Mouse (Mus musculus) left cerebral cortex, postnatal 14 days (tissue): ENCODE results near the gene Umodl1. TPM values are rescaled to one million over a fixed set of nuclear protein-coding genes. Genes with fewer than 3 reads are reported as not detected.

Experiments
- DNase-seq, 2 experiments: peaks; one replicate each; pipeline ENCODE4 v3.0.0; 2021 to 2022; ENCODE audit warnings: low spot score in 2 of 2, mixed read lengths in 1 of 2
- intact Hi-C: fragments of 180-260 bp; cut with DNase I; formaldehyde crosslinking; loops from one replicate; pipeline ENCODE4 v1.15.1; 2025
- total RNA-seq, 2 experiments: library from RNA; stranded (reverse); gene quantifications; 2 replicates each; pipeline ENCODE4 v1.2.3; 2021

The Umodl1 gene
- total RNA-seq, 2 experiments from 2014 or later: 0.15 to 0.23 TPM

DNA sequence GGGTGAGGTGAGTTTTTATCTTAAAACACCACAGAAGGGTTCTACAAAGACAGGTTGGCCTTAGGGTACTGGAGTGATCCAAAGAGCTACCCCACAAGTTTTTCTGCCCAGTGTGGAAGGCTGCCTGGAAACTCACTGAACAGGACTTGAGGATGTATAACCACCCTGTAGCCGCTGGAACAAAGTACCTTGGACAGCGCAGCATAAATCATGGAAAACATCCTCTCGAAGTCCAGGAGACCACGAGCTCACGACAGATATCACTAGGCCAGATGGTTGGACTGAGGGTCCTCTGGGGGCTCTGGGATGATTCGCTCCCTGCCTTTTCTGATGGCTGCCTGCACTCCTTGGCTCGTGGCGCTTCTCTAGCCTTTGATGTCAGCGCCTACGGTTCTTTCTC is 24.1 kb downstream of the Umodl1 start:
- no peak for DNase-seq
- intact Hi-C loops: no loop called here

- intact Hi-C loops: no loop called here
- DNase-seq: no peak
Measured at GRCm38 (mm10) chr17:30983521-30983920, 29.1 kb downstream of the Umodl1 start.

DNA sequence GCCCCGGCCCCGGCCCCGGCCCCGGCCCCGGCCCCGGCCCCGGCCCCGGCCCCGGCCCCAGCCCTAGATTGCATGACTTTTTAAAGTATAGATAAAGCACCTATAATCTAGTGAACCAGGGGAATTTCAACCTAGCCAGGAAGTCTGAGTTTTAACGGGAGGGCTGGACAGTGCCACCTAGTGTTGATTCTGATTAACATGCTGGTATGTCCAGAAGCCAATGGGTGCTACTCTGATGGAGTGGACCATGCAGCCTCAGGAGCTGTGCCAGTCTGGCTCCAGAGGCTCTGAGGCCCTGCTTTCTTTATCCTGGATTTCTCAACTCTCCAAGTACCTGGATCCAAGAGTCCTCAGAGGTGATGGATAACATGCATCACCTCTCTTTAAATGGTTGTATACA is 35.8 kb downstream of the Umodl1 start:
- intact Hi-C loops: no loop called here
- DNase-seq: peak; percentile 37 to 58

GRCm38 (mm10) chr17:30996296-30996695 is 41.9 kb downstream of the Umodl1 start:
- intact Hi-C loops: no loop called here
- DNase-seq: no peak

GRCm38 (mm10) chr17:31000897-31001296 is 46.5 kb downstream of the Umodl1 start:
- intact Hi-C loops: no loop called here
- DNase-seq: no peak

DNA sequence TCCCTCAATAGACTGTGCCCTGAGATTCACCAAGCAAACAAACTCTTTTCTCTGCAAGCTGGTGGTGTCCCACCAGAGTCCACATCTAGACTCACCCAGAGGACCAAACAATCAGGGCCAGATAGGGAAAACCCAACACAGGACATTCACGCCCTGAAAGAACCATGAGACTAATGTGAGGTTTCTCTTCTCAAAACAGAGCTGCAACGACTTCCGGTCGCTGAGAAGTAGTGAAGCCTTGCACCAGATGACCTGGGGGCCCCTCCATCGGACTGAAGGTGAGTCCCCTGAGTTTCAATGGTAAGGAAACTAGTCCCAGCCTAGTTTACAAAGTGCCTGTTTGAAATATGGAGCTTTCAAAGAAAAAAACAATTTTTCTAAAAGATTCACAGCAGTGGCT is 48.2 kb downstream of the Umodl1 start:
- DNase-seq: no peak
- intact Hi-C loops: no loop called here

- DNase-seq: no peak
- intact Hi-C loops: no loop called here
Measured at GRCm38 (mm10) chr17:31005284-31005683, 50.8 kb downstream of the Umodl1 start.

DNA sequence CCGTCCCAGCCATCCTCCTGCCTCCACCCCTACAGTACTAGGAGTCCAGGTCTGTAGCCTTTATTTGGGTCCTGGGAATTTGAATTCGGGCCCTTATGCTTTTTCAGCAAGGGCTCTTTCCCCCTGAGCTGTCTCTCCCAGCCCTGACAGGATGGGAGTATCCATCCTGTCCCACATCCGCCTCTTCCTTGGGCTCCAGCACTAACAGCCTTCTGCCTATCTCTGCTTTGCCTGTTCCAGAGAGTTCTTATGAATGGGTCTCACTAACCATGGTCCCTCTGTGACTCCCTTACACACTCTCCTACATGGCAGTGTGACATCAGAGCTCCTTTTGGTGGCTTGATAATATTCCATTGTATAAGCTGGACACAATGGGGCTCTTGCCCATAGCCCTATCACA is 52.9 kb downstream of the Umodl1 start:
- DNase-seq: no peak
- intact Hi-C loops: no loop called here

GRCm38 (mm10) chr17:31008416-31008815 is 54.0 kb downstream of the Umodl1 start:
- no peak for DNase-seq
- intact Hi-C loops: no loop called here

DNA sequence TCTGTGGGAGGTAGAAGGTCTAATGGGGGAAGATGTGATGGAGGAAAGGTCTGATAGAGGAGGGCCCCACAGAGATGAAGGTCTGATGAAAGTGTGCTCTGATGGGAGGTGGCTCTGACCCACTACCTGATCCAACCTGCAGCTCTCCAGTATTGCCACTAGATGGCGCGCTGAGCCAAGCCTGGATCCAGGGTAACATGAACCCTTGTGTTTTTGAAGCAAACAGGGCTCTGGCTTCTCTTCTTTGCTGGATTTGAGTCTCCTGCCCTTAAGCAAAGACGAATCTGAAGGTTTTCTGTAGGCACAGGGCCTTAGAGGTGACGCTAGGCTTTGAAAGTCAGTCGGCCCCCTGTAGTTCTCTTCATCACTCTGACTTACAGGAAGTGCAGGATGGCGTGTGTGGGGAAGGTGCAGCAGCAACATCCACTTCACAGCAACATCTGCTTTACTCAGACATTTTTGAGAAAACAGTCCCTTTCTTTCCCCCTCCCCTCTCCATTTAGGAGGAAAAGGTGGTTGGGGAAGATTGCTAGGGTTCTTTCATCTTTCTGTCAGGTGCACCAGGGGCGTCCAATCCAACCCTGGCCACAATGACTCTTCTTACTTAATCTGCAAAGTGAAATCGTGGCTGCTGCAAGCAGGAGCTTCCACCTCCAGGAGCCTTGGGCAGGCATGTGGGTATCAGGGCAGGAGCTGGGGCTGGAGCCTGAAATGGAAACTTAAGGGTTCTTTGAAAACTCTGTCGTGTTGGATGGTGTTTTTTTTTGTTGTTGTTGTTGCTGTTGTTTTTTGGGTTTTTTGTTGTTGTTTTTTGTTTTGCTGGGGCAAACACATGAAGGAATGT is 57.3 kb downstream of the Umodl1 start:
- DNase-seq: peak; percentile 44 to 60
- intact Hi-C loops: loop anchor here (2.0 to 10.0 kb wide), 4 partner anchors 107 to 483 kb away; no protein-coding TSS in a partner anchor

GRCm38 (mm10) chr17:31018267-31018666 is 63.8 kb downstream of the Umodl1 start:
- intact Hi-C loops: loop anchor here (2.0 to 10.0 kb wide), 3 partner anchors 41 to 477 kb away; no protein-coding TSS in a partner anchor
- DNase-seq: peak; percentile 72 to 73

GRCm38 (mm10) chr17:31019505-31019904 is 65.1 kb downstream of the Umodl1 start:
- intact Hi-C loops: loop anchor here (2.0 to 10.0 kb wide), 3 partner anchors 39 to 475 kb away; no protein-coding TSS in a partner anchor
- peak; percentile 54 to 73 for DNase-seq

DNA sequence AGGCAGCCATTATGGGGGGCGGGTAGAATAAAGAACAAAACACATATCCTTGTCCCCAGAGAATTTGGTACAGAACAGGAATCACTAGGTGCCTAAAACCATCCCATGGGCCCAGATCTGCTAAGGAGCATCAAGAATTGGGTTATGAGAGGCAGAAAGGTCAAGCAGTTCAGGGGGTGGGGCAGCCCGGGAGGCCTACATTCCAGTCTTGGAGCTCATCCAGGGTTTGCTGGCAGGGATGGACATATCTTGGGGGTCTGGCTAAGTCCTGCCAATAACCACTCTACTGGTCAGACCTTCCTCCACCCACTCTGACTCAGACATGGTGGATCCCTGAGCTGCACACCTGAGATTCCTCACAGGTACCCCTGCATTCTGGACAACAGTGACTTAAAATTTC is 65.6 kb downstream of the Umodl1 start:
- intact Hi-C loops: no loop called here
- no peak for DNase-seq

GRCm38 (mm10) chr17:31021276-31021675 is 66.8 kb downstream of the Umodl1 start:
- intact Hi-C loops: no loop called here
- no peak for DNase-seq

GRCm38 (mm10) chr17:31024125-31024781 is 69.8 kb downstream of the Umodl1 start:
- no peak for DNase-seq
- intact Hi-C loops: no loop called here

DNA sequence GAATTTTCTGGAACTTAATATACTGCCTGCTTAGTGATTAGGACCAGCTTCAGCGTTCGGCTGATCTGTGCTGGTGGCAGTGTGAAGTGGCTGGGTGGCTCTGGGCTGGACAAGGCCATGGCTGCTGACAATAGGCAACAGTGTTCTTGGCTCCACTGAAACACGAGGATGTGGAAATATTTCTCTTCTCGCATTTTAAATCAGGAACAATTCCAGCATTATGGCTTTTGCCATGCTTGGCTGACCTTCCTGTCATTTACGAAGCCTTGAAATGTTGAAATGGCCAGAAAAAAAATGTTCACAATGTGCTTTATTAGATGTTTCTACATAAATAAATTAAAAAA is 70.3 kb downstream of the Umodl1 start:
- intact Hi-C loops: no loop called here
- no peak for DNase-seq

DNA sequence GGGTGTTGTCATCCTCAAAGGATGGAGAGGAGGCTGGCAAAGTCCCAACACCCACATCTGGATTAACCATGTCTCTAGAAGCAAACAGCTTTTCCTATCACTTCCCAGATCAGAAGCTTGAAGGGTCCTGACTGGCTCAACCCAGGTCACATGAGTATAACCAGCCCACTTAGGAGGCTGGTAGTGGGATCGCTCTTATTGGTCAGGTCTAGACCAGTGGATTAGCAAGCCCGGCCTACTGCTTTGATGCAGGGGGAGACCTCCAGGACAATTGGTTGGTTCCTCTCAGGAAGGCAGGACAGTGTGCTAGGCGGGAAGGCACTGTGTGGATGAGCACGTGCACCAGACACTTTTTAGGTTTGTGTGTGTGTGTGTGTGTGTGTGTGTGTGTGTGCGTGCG is 72.5 kb downstream of the Umodl1 start:
- intact Hi-C loops: no loop called here
- no peak for DNase-seq

- DNase-seq: peak in 1 of 2 experiments; percentile 62
Measured at GRCm38 (mm10) chr17:31027723-31028122, 73.3 kb downstream of the Umodl1 start.

DNA sequence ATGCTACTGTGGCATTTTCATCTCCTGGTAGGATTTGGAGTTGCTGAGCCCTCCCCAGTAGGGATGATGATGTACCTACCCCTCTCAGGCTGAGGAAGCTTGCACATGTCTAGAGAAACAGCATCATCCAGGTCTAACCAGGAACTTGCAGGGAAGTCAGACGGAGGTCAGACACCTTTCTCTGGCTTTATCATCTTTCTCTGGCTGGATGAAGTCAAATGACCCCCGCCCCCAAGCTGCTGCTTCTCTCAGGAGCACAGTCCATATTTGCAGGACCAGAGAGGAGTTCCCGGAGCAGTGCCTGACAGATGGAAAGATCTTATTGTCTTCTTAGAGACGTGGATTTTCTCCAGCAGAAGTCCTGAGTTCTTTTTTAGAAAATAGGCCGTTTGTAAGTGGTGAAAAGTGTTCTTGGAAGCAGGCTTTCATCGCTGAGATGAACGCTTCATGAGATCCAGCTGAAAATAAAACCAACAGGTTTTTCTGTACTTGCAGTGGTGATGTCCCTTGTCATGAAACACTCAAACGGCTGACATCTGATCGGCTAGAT is 74.5 kb downstream of the Umodl1 start:
- intact Hi-C loops: no loop called here

More at GRCm38 (mm10) chr17:31027723-31028122, 73.3 kb downstream of the Umodl1 start:
- intact Hi-C loops: no loop called here

GRCm38 (mm10) chr17:31029407-31029806 is 75.0 kb downstream of the Umodl1 start:
- DNase-seq: no peak
- intact Hi-C loops: no loop called here

More for the DNA sequence above, 74.5 kb downstream of the Umodl1 start:
- DNase-seq: no peak
